Mouse (Mus musculus): ENCODE data around the gene Polr1c.

Polr1c gene

DNA sequence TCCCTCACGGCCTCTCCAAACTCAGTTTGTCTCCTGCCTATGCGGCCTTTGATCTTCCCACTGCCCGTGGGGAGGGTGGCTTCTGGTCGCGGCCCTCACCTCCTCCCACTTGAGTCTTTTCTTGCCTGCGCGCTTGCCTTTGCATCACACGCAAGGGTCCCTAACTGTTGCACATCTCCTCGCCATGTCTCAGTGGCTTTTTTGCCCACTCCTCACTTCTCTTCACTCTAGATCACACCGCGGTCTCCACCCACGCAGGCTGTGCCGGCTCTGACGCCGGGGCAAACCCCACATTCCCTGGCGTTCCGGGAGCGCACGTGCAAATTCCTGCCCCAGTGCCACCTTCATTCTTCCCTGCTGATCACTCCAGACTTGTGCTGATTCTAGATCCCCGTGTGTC lies 44.8 kb downstream of the Polr1c start:
- no peak for DNase-seq

DNA sequence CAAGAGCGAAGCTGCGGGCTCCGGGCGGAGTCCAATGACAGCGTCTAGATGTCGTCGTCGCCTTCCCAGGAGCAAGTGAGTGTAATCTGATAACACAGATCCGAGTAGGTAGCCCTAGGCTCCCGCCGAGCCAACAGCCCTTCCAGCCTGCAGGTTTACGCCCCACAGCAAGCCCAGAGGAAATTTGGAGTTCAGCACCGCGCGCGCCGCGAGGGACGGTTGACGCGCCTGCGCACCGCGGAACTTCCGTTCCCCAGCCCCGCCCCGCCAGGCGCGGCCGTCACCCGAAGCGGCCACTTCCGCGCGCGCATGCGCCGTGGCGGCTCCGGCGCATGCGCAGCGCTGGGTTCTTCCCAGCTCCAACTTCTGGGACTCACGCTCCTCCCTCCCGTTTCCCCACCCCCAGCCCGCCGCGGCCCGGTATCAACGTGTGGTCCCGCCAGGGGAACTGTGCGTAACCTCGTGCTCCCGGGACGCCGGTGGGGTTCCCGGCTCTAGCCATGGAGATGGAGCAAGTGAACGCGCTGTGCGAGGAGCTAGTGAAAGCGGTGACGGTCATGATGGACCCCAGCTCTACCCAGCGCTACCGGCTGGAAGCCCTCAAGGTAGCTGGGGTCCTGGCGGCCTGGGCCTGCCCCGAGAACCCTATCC lies 45.3 kb downstream of the Polr1c start, which contains the start of the genes Polh and Xpo5:
Gene Polh (minus strand): TSS at position 225 of the 651 bp plus-strand sequence.
Gene Xpo5 (plus strand): TSS at position 362 of the 651 bp plus-strand sequence.
- DNase-seq, result peak; percentile 89

DNA sequence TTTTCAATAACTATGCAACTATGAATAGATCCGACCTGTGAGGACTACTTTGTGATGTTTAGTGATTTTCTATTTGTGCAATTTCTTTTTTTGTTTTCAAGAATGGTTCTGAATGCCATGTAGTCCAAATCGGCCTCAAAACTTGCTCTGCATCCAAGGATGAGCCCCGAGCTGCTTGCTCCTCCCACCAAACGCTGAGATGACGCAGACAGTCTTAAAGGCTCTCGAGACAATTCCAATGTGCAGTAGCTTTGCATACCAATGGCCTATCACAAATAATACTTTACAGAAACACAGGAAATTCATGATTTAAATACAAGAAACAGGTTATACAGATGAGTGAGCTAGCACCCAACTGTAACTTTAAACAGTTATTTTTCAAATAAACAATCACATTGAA lies 46.7 kb downstream of the Polr1c start:
- no peak for DNase-seq

All from cerebellum, adult 8-10 months (tissue).